Mouse (Mus musculus) neutrophil, adult 65 days (primary cell): ENCODE measurements around the gene Gm49339. TPM values are rescaled to one million over a fixed set of nuclear protein-coding genes. Genes with fewer than 3 reads are reported as not detected.

Experiments
- total RNA-seq: library from RNA; stranded (reverse); gene quantifications from 2 replicates; pipeline ENCODE4 v1.2.4, GENCODE M21; 2023

Gene Gm49339
- 138 and 167 TPM in 2 replicates for total RNA-seq

DNA sequence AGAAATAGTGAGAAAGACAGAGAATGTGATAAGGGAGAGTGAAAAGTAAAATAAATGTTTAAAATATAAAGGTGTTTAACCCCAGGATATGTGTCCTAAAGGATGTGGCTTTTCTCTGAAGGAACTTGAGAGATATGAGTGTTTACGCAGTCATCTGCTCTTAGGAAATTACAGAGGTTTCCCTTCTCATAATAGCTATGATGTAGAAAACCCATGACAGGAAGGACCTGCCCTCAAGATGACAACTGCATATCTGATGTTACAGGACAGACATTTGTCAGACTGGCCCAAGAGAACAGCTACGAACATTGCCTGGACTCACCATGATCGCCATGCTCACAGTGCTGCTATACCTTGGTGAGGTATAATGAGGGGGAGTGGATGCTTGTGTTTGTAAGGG is at the start of gene Gm49339, which contains the start of gene Lilr4b:
Gene Gm49339, plus strand, starts transcription at position 216 of the 400 bp plus-strand sequence.
Gene Lilr4b, plus strand, starts transcription at position 236 of the 400 bp plus-strand sequence.

DNA sequence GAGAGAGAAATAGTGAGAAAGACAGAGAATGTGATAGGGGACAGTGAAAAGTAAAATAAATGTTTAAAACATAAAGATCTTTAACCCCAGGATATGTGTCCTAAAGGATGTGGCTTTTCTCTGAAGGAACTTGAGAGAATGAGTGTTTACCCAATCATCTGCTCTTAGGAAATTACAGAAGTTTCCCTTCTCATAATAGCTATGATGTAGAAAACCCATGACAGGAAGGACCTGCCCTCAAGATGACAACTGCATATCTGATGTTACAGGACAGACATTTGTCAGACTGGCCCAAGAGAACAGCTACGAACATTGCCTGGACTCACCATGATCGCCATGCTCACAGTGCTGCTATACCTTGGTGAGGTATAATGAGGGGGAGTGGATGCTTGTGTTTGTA is 10.3 kb downstream of the Gm49339 start, which contains the start of gene Lilrb4a:
Gene Lilrb4a, plus strand, starts transcription at position 266 of the 400 bp plus-strand sequence.

Other genes starting within 250 kb of the Gm49339 start
- gene Lilr4b, start within 50 bp of the Gm49339 start, total RNA-seq = 1,844 and 1,938 TPM in 2 replicates
- gene Lilrb4a, start 10.3 kb downstream of the Gm49339 start, total RNA-seq = 1,203 and 1,376 TPM in 2 replicates
- gene Fam162b, start 109.9 kb downstream of the Gm49339 start, total RNA-seq = not detected in 2 replicates
- gene Gprc6a, start 150.8 kb downstream of the Gm49339 start, total RNA-seq = not detected in 2 replicates
- not detected in 2 replicates for gene Rfx6, start 197.1 kb downstream of the Gm49339 start, total RNA-seq